Mouse (Mus musculus) testis, postnatal 14 days (tissue): ENCODE results near the gene Abcc3.
A peak's percentile ranks its signal among the peaks of the same experiment; 100 is the strongest.

ENCODE experiments used
- DNase-seq: peaks from one replicate; pipeline ENCODE4 v3.0.0; 2021; ENCODE audit warnings: low spot score

Abcc3 gene

GRCm38 (mm10) chr11:94324618-94325017, 68.2 kb downstream of the Abcc3 start:
- no peak for DNase-seq

GRCm38 (mm10) chr11:94323271-94323925, 69.4 kb downstream of the Abcc3 start:
- DNase-seq: no peak

DNA sequence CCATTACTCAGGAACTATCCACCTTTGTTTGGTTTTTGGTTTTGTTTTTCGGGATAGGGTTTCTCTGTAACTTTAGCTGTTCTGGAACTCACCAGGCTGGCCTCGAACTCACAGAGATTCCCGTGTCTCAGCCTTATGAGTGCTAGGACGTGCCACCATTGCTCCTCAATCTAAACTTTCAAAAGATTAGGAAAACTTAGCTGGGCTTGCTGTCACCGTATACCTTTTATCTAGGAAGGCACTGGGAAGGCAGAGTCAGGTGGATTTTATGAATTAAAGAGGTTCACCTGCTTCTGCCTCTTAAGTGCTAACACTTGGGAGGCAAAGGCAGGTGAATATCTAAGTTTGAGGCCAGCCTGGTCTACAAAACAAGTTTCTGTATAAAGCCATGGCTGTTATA, 70.2 kb downstream of the Abcc3 start:
- no peak for DNase-seq

DNA sequence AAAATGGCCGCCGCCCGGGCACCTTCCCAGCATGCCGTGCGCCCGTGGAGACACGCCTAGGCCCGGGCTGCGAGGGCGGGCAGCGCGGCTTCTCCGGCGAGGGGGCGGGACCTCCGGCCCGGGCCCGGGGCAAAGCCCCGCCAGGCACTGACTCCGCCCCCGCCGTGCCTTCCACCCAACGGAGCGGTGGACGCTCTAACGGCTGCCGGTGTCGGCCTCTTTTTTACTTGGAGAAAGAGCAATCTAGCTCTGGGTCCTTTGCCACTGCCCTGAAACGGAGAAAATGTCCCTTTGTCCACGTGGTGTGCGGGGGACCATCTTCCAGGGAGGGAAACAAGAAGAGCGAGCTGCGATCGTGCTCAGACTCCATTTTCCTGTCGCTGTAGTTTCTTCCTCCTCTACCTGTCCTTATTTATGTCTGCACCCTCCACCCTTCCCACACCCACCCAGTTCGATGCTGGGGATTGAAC, 70.8 kb downstream of the Abcc3 start, which contains the start of gene Luc7l3:
TSS of gene Luc7l3 (minus strand) at position 58 of the 470 bp plus-strand sequence.
- peak; percentile 96 for DNase-seq

DNA sequence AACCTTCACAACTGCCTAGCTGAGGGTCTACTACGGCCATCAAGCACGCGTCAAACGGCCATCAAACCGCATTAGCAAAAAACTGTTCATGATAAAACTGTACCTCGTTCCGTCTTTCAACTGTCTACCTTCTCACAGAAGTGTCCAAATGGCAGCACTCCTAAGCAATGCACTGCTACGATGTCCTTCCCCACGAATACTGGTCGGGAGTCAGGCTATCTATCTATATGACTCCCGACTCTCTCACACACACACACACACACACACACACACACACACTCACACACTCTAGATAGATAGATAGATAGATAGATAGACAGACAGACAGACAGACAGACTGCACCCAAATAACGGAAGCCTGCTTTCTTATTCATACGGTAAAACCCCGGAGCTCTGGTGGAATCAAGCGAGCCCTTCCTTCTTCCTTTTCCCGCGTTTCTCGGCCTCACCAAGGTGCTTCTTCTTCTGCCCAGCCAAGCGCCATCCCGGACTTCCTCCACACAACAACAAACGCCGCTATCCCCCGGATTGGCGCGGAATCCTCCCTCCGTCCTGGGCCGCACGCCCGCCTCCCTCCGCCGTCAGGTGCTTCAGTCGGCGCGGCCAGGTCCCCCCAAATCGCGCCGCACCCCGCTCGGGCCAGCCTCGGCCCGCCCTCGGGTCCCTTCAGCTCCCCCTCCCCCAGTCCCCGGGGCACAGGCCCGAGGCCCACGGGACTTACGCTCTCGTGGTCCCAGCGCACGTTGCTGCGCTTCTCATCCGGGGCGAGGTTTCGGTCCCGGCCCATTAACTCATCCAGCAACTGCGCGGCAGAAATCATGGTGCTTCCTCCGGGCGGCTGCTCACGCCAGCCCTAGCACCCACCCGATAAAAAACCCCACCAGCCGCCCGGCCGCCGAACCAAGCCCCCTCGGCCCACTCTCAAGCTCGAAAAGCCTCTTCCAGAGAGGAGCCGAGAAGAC, 71.5 kb downstream of the Abcc3 start:
- DNase-seq: no peak

- no peak for DNase-seq
These were observed 74.7 kb downstream of the Abcc3 start for GRCm38 (mm10) chr11:94318056-94318455.

- no peak for DNase-seq
These were observed 75.3 kb downstream of the Abcc3 start for GRCm38 (mm10) chr11:94317515-94317914.

- DNase-seq: no peak
These were observed 75.8 kb downstream of the Abcc3 start for GRCm38 (mm10) chr11:94317014-94317413.

GRCm38 (mm10) chr11:94316528-94316927, 76.3 kb downstream of the Abcc3 start:
- DNase-seq: no peak

- DNase-seq: no peak
These were observed 77.5 kb downstream of the Abcc3 start for GRCm38 (mm10) chr11:94315308-94315707.

DNA sequence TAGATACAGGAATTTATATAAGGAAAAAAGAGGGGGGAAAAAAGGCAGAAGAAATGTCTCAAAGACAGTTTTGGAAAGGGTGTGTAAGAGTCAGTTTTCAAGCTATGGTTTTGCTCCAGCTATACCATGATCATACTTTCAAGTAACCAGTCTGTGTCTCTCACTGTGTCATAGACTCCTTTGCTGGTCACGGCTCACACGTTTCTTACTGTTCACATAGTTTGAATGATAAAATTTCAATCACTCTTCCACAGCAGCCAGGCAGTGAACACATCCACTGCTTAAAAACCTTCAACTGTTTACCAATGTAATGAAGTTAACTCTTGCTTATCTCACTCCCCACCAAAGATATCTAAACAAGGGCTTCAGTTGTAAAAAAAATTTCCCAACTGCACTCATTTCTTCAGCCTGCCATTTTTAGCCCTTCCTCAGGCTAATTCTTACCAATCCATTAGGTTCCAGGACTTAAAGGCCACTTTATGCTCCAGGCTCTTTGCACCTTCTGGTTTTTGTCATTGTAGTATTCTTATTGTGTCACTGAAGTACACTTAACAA, 78.6 kb downstream of the Abcc3 start:
- no peak for DNase-seq

- no peak for DNase-seq
These were observed 80.1 kb downstream of the Abcc3 start for GRCm38 (mm10) chr11:94312733-94313132.

DNA sequence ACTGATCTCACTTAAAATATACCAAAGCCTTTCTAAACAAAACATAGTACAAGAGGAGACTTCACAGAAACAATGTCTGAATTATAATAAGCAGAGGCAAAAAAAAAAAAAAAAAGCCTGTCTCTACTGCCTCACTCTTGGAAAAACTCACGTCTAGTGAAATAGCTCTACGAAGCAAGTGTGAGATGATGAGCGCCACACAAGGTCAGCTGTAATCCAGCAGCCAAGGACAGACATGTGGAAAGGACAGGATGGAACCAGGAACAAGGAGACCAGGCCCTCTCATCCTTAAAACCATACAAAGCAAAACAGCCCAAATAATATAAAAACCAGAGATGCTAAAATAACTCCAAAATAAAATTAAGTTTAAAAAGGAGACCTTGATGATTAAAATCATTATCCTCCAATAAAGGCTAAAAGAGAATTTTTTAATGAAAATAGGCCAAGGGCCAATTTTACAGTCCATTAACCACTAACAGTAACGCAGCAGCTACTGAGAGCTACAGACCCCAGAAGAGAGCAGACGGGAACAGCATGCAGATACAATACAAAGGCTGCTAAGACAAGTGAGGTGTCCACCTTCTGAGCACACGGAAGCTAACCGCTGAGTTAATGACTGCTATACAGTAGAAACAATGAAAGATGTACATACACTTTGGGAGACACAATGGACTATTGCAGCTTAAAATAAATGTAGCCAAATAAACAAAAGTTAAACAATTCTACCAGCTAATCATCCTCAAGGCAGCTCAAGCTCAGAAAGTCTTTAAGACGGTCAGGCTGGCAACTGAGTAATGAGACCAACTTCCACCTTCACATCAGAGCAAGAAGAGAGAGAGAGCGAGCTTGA, 97.6 kb downstream of the Abcc3 start:
- no peak for DNase-seq
